Mouse (Mus musculus): ENCODE data around the gene Ltbp4.

DNA sequence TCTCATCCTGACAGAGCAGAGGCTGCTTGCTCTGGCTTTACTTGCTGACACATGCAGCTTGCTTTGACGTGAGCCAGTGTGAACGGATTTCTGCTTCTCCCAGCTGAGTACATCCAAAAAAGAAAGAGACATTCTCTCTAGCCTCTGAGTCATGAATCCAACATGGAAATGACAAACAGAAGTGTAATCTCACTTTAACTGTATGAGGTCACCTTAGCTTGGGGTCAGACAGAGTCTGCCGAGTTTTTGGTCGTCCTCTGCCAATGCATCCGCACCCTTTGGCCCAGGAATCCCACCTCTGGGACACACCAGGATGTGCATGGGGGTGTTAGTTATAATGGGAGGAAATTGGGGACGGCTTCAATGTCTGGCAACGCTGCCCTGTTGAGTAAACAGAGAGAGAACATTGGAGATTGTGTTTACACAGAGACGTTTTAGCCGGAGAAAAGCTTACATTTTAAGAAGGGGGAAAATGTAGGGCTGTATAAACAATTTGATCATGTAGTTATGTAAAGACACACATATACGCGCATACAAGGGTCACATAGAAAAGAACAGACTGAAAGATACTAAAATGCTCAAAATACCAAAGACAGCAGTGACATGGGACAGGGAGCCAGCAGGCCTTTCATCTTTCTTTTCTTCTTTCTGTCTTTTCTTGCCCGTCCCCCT is 45.6 kb downstream of the Ltbp4 start:
- no peak for TF ChIP-seq HCFC1 (IDR thresholded peaks at IDR 0.05; ENCODE audit: borderline replicate concordance, insufficient read depth, low read length)
- no peak for TF ChIP-seq MAFK (IDR thresholded peaks at IDR 0.05; ENCODE audit: insufficient read depth, low read depth, low read length)
- no peak for TF ChIP-seq ZC3H11A (IDR thresholded peaks at IDR 0.05; ENCODE audit: borderline replicate concordance, low read depth, low read length)
- no peak for TF ChIP-seq ZNF384 (IDR thresholded peaks at IDR 0.05; ENCODE audit: low read depth, low read length)
- no peak for TF ChIP-seq CHD2 (IDR thresholded peaks at IDR 0.05; ENCODE audit: low read depth, low read length)

Measured in ES-E14 (cell line).